Mouse (Mus musculus): ENCODE measurements around the gene Sec24a.

Gene Sec24a

GRCm38 (mm10) chr11:51646751-51647667 lies 116.4 kb downstream of the Sec24a start:
- no peak for DNase-seq

GRCm38 (mm10) chr11:51646245-51646644 lies 117.2 kb downstream of the Sec24a start:
- no peak for DNase-seq

GRCm38 (mm10) chr11:51645293-51645692 lies 118.1 kb downstream of the Sec24a start:
- no peak for DNase-seq

- DNase-seq, result no peak
Measured at GRCm38 (mm10) chr11:51644217-51644616, 119.2 kb downstream of the Sec24a start.

- DNase-seq, result peak; percentile 48
Measured at GRCm38 (mm10) chr11:51643761-51644160, 119.7 kb downstream of the Sec24a start.

GRCm38 (mm10) chr11:51643202-51643601 lies 120.2 kb downstream of the Sec24a start:
- no peak for DNase-seq
